Mouse (Mus musculus) myocyte (in vitro differentiated cells): ENCODE measurements at regions not wholly inside any gene's neighbourhood (a gene's known extent, or its start where the extent isn't known, plus 50 kb on each side); places are given as distances from the start of the nearest gene placed in this dataset.
"Not testable (repeated sequence)": the region's sequence is repeated elsewhere in the genome, so short reads cannot be mapped to it uniquely, and the experiment has no call there.

ENCODE experiments used
- H3K27me3 ChIP-seq: one replicate; pipeline ENCODE4 v1.6.1; 2011; ENCODE audit not compliant: control insufficient read depth, insufficient read depth, insufficient read length
- H3K36me3 ChIP-seq: one replicate; pipeline ENCODE4 v1.6.1; 2011; ENCODE audit not compliant: control insufficient read depth, insufficient read depth
- H3K4me2 ChIP-seq: one replicate; pipeline ENCODE4 v1.6.1; 2011; ENCODE audit warnings: low read depth, control low read depth
- H3K4me3 ChIP-seq: one replicate; pipeline ENCODE4 v1.5.1; 2011; ENCODE audit warnings: mild to moderate bottlenecking, control low read depth, moderate library complexity
- H3K79me2 ChIP-seq: one replicate; pipeline ENCODE4 v1.6.1; 2011; ENCODE audit not compliant: control insufficient read depth, insufficient read depth
- H3ac ChIP-seq: one replicate; pipeline ENCODE4 v1.6.1; 2011; ENCODE audit not compliant: control insufficient read depth, insufficient read length
- CEBPB ChIP-seq: IDR thresholded peaks from 2 replicates; pipeline ENCODE4 v1.6.1; 2011; ENCODE audit warnings: mild to moderate bottlenecking, moderate library complexity; ENCODE audit not compliant: poor library complexity, insufficient read depth, severe bottlenecking
- E2F4 ChIP-seq: IDR thresholded peaks from one replicate; pipeline ENCODE4 v1.6.1; 2011; ENCODE audit warnings: mild to moderate bottlenecking, control low read depth, moderate library complexity; ENCODE audit not compliant: insufficient read depth
- MAX ChIP-seq: IDR thresholded peaks from one replicate; pipeline ENCODE4 v1.6.1; 2011; ENCODE audit warnings: low read depth, mild to moderate bottlenecking, control low read depth
- MYOD1 ChIP-seq, 3 experiments: IDR thresholded peaks; one replicate each; pipeline ENCODE4 v1.6.1; 2011; ENCODE audit warnings: control low read depth in 2 of 3, low read depth in 2 of 3, mild to moderate bottlenecking in 2 of 3, moderate library complexity in 1 of 3; ENCODE audit not compliant: insufficient read length in 2 of 3, control insufficient read depth in 1 of 3
- MYOG ChIP-seq, 3 experiments: IDR thresholded peaks; one replicate each; pipeline ENCODE4 v1.6.1; 2011; ENCODE audit warnings: control low read depth in 2 of 3, low read depth in 2 of 3, mild to moderate bottlenecking in 2 of 3; ENCODE audit not compliant: insufficient read length in 2 of 3, control insufficient read depth in 1 of 3, insufficient read depth in 1 of 3
- POLR2A ChIP-seq: IDR thresholded peaks from one replicate; pipeline ENCODE4 v1.6.1; 2011; ENCODE audit warnings: low read depth, mild to moderate bottlenecking, control low read depth, moderate library complexity; ENCODE audit not compliant: insufficient read length
- POLR2AphosphoS2 ChIP-seq: IDR thresholded peaks from one replicate; pipeline ENCODE4 v1.6.1; 2011; ENCODE audit warnings: low read depth, control low read depth; ENCODE audit not compliant: insufficient read length
- REST ChIP-seq: IDR thresholded peaks from one replicate; pipeline ENCODE4 v1.6.1; 2011; ENCODE audit warnings: mild to moderate bottlenecking, control low read depth, moderate library complexity; ENCODE audit not compliant: insufficient read depth, insufficient read length
- SRF ChIP-seq: IDR thresholded peaks from one replicate; pipeline ENCODE4 v1.6.1; 2011; ENCODE audit warnings: low read depth; ENCODE audit not compliant: control insufficient read depth, insufficient read length
- TCF12 ChIP-seq: IDR thresholded peaks from one replicate; pipeline ENCODE4 v1.6.1; 2011; ENCODE audit warnings: mild to moderate bottlenecking, control low read depth; ENCODE audit not compliant: poor library complexity, insufficient read depth, severe bottlenecking
- TCF3 ChIP-seq: IDR thresholded peaks from one replicate; pipeline ENCODE4 v1.6.1; 2011; ENCODE audit warnings: low read depth, control low read depth; ENCODE audit not compliant: insufficient read length
- USF1 ChIP-seq: IDR thresholded peaks from one replicate; pipeline ENCODE4 v1.6.1; 2011; ENCODE audit warnings: low read depth, mild to moderate bottlenecking, control low read depth, moderate library complexity

DNA sequence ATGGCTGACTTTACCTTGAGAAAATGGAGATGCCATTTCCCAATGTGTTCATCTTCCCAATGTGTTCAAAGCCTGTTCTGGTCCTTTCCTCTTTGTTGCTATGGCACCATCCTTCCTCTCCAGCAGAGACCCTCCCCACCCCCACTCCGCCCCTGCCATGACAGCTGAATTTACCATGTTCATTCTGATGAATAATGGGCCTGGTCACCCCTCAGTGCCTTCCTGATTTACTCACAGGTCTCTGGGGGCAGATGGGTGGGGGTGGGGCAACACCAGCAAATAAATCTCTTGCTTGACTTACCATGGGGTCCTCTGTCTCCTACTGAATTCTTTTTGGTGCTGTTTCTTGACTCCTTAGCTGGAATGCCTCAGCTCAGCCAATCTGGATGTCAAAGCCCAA is 170.9 kb upstream of the Fbxl4 start:
- H3ac ChIP-seq, result no peak overlapping the region
- no peak overlapping the region for H3K4me3 ChIP-seq
- TF ChIP-seq MYOD1 (IDR thresholded peaks at IDR 0.05; ENCODE audit: control insufficient read depth in 1 of 3, insufficient read length in 2 of 3, low read depth in 2 of 3) (no peak), POLR2A (no peak), POLR2AphosphoS2 (no peak), E2F4 (no peak), TCF3 (no peak), CEBPB (no peak), REST (no peak), MYOG (IDR thresholded peaks at IDR 0.05; ENCODE audit: control insufficient read depth in 1 of 3, insufficient read depth in 1 of 3, insufficient read length in 2 of 3, low read depth in 2 of 3) (no peak), TCF12 (no peak), USF1 (no peak), MAX (no peak), SRF (no peak)
- H3K27me3 ChIP-seq, result no peaks in the 10 kb centered on the region
- no peaks in the 10 kb centered on the region for H3K79me2 ChIP-seq
- H3K36me3 ChIP-seq, result no peaks in the 10 kb centered on the region
- H3K4me2 ChIP-seq, result no peak overlapping the region

DNA sequence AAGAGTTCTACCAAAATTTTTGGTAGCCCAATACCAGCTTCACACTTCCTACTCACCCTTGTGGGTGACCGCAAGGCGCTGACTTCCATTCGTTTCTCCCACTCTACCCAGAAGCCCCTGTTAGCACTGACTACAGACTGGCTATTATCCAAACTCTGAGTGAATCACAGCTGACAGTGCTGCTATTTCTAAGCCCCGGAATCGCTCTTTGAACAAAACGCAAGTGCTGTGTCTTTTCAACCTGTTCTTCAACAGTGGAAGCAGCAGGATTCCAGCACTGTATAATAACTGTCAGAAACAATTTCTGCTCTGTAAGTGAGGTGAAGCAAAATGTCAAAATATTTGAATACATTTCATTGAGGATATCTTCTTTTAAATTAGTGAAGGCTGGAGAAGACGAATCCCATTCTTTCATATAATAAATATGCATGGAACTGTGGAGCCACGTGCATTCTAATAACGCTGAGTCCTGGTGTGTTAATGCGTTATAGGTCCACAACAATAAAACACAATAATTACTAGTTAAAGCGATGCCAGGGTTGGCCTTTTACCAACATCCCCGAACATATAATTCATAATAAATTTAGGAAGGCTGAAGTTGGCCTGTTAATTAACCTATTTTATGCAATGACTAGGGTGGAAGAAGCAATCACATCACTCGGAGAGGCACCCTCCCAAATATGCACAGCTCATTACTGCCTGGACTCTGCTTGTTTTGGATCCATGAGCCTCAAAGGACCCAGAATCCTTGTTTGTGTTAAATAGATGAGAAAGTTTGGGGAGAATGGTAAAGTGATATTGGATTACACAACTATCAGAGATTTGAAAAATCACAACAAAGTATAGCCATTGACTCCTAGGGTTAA is 169.0 kb upstream of the Fbxl4 start:
- Histone ChIP-seq H3K27me3 (no peaks in the 10 kb centered on the region), H3K4me3 (no peak overlapping the region), H3K4me2 (no peak overlapping the region), H3K36me3 (no peaks in the 10 kb centered on the region), H3ac (no peak overlapping the region), H3K79me2 (no peaks in the 10 kb centered on the region)
- no peak for TF ChIP-seq POLR2AphosphoS2
- TF ChIP-seq E2F4, result no peak
- TF ChIP-seq CEBPB, result no peak

DNA sequence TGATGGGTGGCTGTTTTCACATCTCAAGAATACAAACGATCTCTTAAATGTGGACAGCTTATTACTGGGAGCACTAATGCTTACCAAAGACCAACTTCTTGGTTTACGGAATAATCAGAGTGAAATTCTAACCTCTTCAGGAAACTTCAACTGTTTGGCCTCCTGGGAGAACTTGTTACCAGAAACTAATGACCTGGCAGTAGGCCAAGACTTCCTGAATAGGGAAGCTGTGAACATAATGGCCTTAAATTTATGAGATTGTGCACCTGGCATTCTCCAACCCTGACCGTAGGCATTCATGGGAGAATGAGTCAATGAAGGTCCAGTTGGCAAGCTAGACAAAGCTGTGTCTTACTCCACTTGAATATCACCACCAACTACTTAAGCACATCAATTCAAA is 160.8 kb upstream of the Fbxl4 start:
- TF ChIP-seq TCF3 (no peak), POLR2A (no peak), SRF (no peak), MAX (no peak), MYOD1 (IDR thresholded peaks at IDR 0.05; ENCODE audit: control insufficient read depth in 1 of 3, insufficient read length in 2 of 3, low read depth in 2 of 3) (no peak), POLR2AphosphoS2 (no peak)
- Histone ChIP-seq H3K36me3 (no peaks in the 10 kb centered on the region), H3K4me3 (no peak overlapping the region)

DNA sequence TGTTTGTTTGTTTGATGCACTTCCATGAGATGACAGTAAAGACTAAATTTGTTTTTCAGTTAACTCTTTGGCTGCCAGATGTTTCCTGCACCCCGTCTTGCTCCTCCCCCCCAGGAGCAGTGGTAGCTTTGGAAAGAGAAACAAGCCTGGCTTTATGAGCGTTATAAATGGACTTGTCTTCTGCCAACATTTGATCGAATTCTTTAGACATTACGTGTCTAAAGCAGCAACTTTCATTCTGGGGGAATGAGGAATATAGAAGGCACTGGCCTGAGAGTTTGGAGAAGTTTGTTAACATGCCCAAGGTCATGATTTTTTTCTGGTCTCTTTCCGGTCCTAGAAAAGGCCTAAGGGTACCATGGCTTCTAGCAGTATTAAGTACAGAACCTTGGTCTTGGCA is 148.8 kb upstream of the Fbxl4 start:
- Histone ChIP-seq H3K4me3 (no peak overlapping the region), H3K79me2 (no peaks in the 10 kb centered on the region), H3K36me3 (no peaks in the 10 kb centered on the region), H3K4me2 (no peak overlapping the region), H3ac (no peak overlapping the region), H3K27me3 (no peaks in the 10 kb centered on the region)
- no peak for TF ChIP-seq MAX
- no peak for TF ChIP-seq E2F4
- no peak for TF ChIP-seq USF1
- no peak for TF ChIP-seq TCF12
- no peak for TF ChIP-seq CEBPB
- no peak for TF ChIP-seq SRF
- no peak for TF ChIP-seq MYOG (IDR thresholded peaks at IDR 0.05; ENCODE audit: control insufficient read depth in 1 of 3, insufficient read depth in 1 of 3, insufficient read length in 2 of 3, low read depth in 2 of 3)
- no peak for TF ChIP-seq TCF3

More for the DNA sequence above, 160.8 kb upstream of the Fbxl4 start:
- no peaks in the 10 kb centered on the region for H3K79me2 ChIP-seq
- H3K4me2 ChIP-seq, result no peak overlapping the region
- H3K27me3 ChIP-seq, result no peaks in the 10 kb centered on the region
- H3ac ChIP-seq, result no peak overlapping the region

DNA sequence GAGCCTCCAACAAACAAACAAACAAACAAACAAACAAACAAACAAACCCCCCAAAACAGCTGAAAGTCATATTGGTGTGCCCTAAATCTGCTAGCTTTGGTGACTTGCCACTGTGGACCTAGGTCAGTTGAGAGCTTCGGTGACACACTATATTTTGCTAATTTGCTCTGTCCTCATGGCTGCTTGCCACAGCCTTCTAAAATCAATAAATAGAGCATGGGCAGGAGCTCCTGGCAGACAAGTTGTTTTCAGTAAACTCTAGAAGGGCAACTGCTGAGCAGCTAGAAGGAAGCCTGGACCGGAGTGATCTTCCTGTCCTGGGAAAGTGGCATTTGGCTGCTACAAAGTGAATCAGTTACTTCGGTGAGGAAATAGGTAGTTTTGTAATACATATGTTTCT is 119.7 kb upstream of the Fbxl4 start:
- H3K79me2 ChIP-seq, result no peaks in the 10 kb centered on the region
- H3K4me3 ChIP-seq, result no peak overlapping the region
- no peaks in the 10 kb centered on the region for H3K27me3 ChIP-seq
- H3K4me2 ChIP-seq, result no peak overlapping the region
- H3ac ChIP-seq, result no peak overlapping the region
- no peak for TF ChIP-seq REST
- no peak for TF ChIP-seq E2F4
- no peak for TF ChIP-seq MAX
- no peak for TF ChIP-seq POLR2A
- no peak for TF ChIP-seq MYOG (IDR thresholded peaks at IDR 0.05; ENCODE audit: control insufficient read depth in 1 of 3, insufficient read depth in 1 of 3, insufficient read length in 2 of 3, low read depth in 2 of 3)
- H3K36me3 ChIP-seq, result no peaks in the 10 kb centered on the region

DNA sequence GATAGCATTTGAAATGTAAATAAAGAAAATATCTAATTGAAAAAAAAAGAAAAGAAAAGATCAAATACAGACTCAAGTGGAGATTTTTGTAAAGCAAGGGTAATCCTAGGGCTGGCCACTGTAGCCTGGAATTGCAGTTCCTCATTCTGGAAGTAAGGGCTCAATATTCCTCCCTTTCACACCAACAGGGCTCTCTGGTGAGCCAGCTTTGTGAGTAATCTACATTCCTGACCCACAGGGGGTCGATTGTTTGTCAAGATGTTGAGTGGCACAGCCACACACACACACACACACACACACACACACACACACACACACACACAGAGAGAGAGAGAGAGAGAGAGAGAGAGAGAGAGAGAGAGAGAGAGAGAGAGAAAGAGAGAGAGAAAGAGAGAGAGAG is 107.1 kb upstream of the Fbxl4 start:
- H3K79me2 ChIP-seq, H3K4me2 ChIP-seq, H3K27me3 ChIP-seq, H3ac ChIP-seq, H3K4me3 ChIP-seq, H3K36me3 ChIP-seq: not testable (repeated sequence)
